Mouse (Mus musculus) lung, adult 2 months (tissue): ENCODE results near the gene Cyp27a1.

Source experiments
- CTCF ChIP-seq: fragments of 200-500 bp; IDR thresholded peaks from 2 replicates; pipeline ENCODE4 v1.5.1; 2011; ENCODE audit warnings: mild to moderate bottlenecking, low read length, control low read depth; ENCODE audit not compliant: insufficient read depth
- POLR2A ChIP-seq: fragments of 200-500 bp; IDR thresholded peaks from 2 replicates; pipeline ENCODE4 v1.6.1; 2011; ENCODE audit warnings: low read depth, mild to moderate bottlenecking, control low read depth, low read length, borderline replicate concordance; ENCODE audit errors: extremely low read depth

DNA sequence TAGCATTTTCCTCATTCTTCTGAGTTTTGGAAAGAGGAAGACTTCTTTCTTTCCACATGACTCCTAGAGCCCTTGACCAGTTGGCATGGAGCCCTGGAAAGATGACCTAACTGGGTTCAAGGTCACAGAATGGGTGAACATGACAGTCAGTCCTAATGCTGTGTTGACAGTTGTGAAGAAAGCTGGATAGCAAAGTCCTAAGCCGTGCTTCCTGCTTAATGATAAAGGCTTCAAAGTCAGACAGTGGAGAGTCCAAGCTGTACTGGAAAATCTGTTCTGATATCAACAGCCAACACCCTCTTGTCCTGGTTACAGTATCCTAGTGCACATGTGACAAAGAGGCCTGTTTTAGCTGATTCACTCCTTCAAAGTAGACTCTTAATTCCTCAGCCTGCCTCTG is 14.6 kb upstream of the Cyp27a1 start:
- no peak for TF ChIP-seq CTCF
- no peak for TF ChIP-seq POLR2A
